Mouse (Mus musculus) forebrain, embryonic 11.5 days (tissue): ENCODE results near the gene Creb3l2. TPM values are rescaled to one million over a fixed set of nuclear protein-coding genes. Genes with fewer than 3 reads are reported as not detected.

ENCODE experiments used
- ATAC-seq: fragments of 200-750 bp; cut with Nextera tagmentation; replicated peaks from 2 replicates; pipeline ENCODE4 v1.8.0; 2017; ENCODE audit warnings: moderate TSS enrichment; ENCODE audit not compliant: low FRiP score
- DNase-seq: peaks from one replicate; pipeline ENCODE4 v3.0.0-alpha.2; 2017; ENCODE audit warnings: low spot score
- H3K27ac ChIP-seq: fragments of 300-500 bp; sonication (generic); 2 replicates; pipeline ENCODE4 v1.5.1; 2014; ENCODE audit warnings: low read depth, low read length
- H3K27me3 ChIP-seq: fragments of 300-500 bp; sonication (generic); 2 replicates; pipeline ENCODE4 v1.6.1; 2014; ENCODE audit warnings: mild to moderate bottlenecking, low read length, mixed read lengths; ENCODE audit not compliant: control insufficient read depth, insufficient read depth
- H3K36me3 ChIP-seq: fragments of 300-500 bp; sonication (generic); 2 replicates; pipeline ENCODE4 v1.6.1; 2014; ENCODE audit warnings: mild to moderate bottlenecking, low read length, moderate library complexity, mixed read lengths; ENCODE audit not compliant: control insufficient read depth, insufficient read depth
- H3K4me1 ChIP-seq: fragments of 300-500 bp; sonication (generic); replicated peaks from 2 replicates; pipeline ENCODE4 v1.6.1; 2014; ENCODE audit warnings: low read length, mixed read lengths; ENCODE audit not compliant: control insufficient read depth, insufficient read depth
- H3K4me2 ChIP-seq: fragments of 300-500 bp; sonication (generic); 2 replicates; pipeline ENCODE4 v1.6.1; 2014; ENCODE audit warnings: low read depth, mild to moderate bottlenecking, low read length, moderate library complexity, mixed read lengths; ENCODE audit not compliant: severe bottlenecking
- H3K4me3 ChIP-seq: fragments of 300-500 bp; sonication (generic); 2 replicates; pipeline ENCODE4 v1.5.1; 2014; ENCODE audit warnings: low read depth, low read length
- H3K9ac ChIP-seq: fragments of 300-500 bp; sonication (generic); 2 replicates; pipeline ENCODE4 v1.6.1; 2014; ENCODE audit warnings: low read length
- H3K9me3 ChIP-seq: fragments of 300-500 bp; sonication (generic); 2 replicates; pipeline ENCODE4 v1.6.1; 2016; ENCODE audit warnings: low read length, mixed read lengths; ENCODE audit not compliant: control insufficient read depth
- WGBS: fragments of 180-500 bp; shearing (Covaris S2); extraction: QIAGEN DNeasy Blood & Tissue Kit; methylation state at CpG from one replicate; pipeline ENCODE4 v1.1.7; 2014; 5-methylcytosine and 5-hydroxymethylcytosine counted together
- polyA plus RNA-seq: library from polyadenylated mRNA; unstranded; fragments of >200 nt; fragmentation: Nextera tagmentation; extraction: Ambion mirVana; gene quantifications from 2 replicates; pipeline ENCODE4 v1.2.1, GENCODE M21; 2014

The Creb3l2 gene
- polyA plus RNA-seq, 1 experiment from 2014 or later, result 6.9 TPM

GRCm38 (mm10) chr6:37437086-37437485, 4.9 kb downstream of the Creb3l2 start:
- Histone ChIP-seq H3K27ac (no peak overlapping the region), H3K4me2 (no peak overlapping the region), H3K4me3 (no peak overlapping the region), H3K9me3 (no peaks in the 10 kb centered on the region), H3K4me1 (peaks cover 6% of the 10 kb centered on the region; the same call in 1 of the 2 replicates), H3K9ac (no peak overlapping the region), H3K27me3 (no peaks in the 10 kb centered on the region), H3K36me3 (no peaks in the 10 kb centered on the region)
- ATAC-seq, result no peak
- DNase-seq, result no peak
- WGBS, result 86% methylated on average over 13 of the region's 13 CpGs

GRCm38 (mm10) chr6:37435391-37435790, 6.6 kb downstream of the Creb3l2 start:
- DNase-seq (no peak), ATAC-seq (no peak)
- Histone ChIP-seq H3K27me3 (no peaks in the 10 kb centered on the region), H3K27ac (no peak overlapping the region), H3K4me2 (no peak overlapping the region), H3K36me3 (no peaks in the 10 kb centered on the region), H3K4me3 (no peak overlapping the region), H3K4me1 (peaks cover 8% of the 10 kb centered on the region), H3K9ac (no peak overlapping the region), H3K9me3 (no peaks in the 10 kb centered on the region)
- 91% methylated on average over 6 of the region's 6 CpGs for WGBS

GRCm38 (mm10) chr6:37429849-37430470, 12.0 kb downstream of the Creb3l2 start:
- 98% methylated on average over 3 of the region's 3 CpGs for WGBS
- no peaks in the 10 kb centered on the region for H3K27me3 ChIP-seq
- no peaks in the 10 kb centered on the region for H3K9me3 ChIP-seq
- no peak overlapping the region for H3K4me3 ChIP-seq
- H3K27ac ChIP-seq, result no peak overlapping the region
- H3K36me3 ChIP-seq, result no peaks in the 10 kb centered on the region
- no peak for DNase-seq
- H3K9ac ChIP-seq, result no peak overlapping the region
- ATAC-seq, result no peak
- H3K4me2 ChIP-seq, result no peak overlapping the region
- peaks cover 7% of the 10 kb centered on the region for H3K4me1 ChIP-seq

DNA sequence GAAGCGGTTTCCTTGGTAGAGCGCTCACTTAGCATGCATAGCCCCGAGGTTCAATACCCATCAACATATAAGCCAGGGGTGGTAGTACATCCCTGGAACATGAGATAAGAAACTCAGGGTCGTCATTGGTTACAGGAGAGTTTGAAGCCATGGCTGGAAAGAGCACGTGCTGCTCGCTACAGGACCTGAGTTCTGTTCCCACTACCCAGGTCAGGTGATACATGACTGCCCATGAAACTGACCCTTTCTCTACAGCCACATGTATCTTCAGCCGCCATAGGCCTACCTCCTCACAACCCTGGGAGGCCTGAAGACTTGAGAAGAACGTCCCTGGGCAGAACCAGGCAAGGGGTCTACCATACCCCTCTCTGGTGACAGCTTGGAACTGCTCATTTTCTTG, 13.0 kb downstream of the Creb3l2 start:
- no peak overlapping the region for H3K4me3 ChIP-seq
- WGBS, result 90% methylated on average over 8 of the region's 8 CpGs
- H3K9me3 ChIP-seq, result no peaks in the 10 kb centered on the region
- H3K27ac ChIP-seq, result no peak overlapping the region
- ATAC-seq, result no peak
- no peak overlapping the region for H3K9ac ChIP-seq
- DNase-seq, result no peak
- H3K4me1 ChIP-seq, result peaks cover 7% of the 10 kb centered on the region
- no peaks in the 10 kb centered on the region for H3K27me3 ChIP-seq
- no peaks in the 10 kb centered on the region for H3K36me3 ChIP-seq
- no peak overlapping the region for H3K4me2 ChIP-seq

GRCm38 (mm10) chr6:37428044-37428443, 13.9 kb downstream of the Creb3l2 start:
- ATAC-seq, result no peak
- H3K4me1 ChIP-seq, result peaks cover 7% of the 10 kb centered on the region
- WGBS, result 79% methylated on average over 11 of the region's 11 CpGs

DNA sequence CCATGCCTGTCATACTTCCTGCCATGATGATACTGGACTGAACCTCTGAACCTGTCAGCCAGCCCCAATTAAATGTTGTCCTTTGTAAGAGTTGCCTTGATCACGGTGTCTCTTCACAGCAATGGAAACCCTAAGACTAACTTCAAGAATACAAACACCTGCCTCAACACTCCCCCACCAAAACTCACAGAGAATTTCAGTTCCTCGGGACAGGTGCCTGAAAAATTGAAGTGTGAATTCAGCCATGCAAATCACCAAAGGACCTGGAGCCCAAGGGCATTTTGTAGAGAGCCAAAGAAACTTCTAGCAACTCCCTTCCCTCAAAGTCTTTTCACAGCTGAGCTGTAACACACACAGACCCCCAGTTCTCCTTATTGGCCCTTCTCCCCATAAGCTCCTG, 15.3 kb downstream of the Creb3l2 start:
- Histone ChIP-seq H3K36me3 (no peaks in the 10 kb centered on the region), H3K4me3 (no peak overlapping the region), H3K9ac (no peak overlapping the region), H3K4me2 (no peak overlapping the region), H3K9me3 (no peaks in the 10 kb centered on the region), H3K27ac (no peak overlapping the region), H3K27me3 (no peaks in the 10 kb centered on the region), H3K4me1 (peaks cover 7% of the 10 kb centered on the region)
- ATAC-seq (no peak), DNase-seq (no peak)
- WGBS, result 87% methylated on average over 2 of the region's 2 CpGs

More at GRCm38 (mm10) chr6:37428044-37428443, 13.9 kb downstream of the Creb3l2 start:
- H3K4me3 ChIP-seq, result no peak overlapping the region
- H3K36me3 ChIP-seq, result no peaks in the 10 kb centered on the region
- no peak for DNase-seq
- no peak overlapping the region for H3K4me2 ChIP-seq
- H3K27me3 ChIP-seq, result no peaks in the 10 kb centered on the region
- no peak overlapping the region for H3K27ac ChIP-seq
- H3K9me3 ChIP-seq, result no peaks in the 10 kb centered on the region
- no peak overlapping the region for H3K9ac ChIP-seq

- Histone ChIP-seq H3K4me2 (no peak overlapping the region), H3K9me3 (no peaks in the 10 kb centered on the region), H3K27me3 (no peaks in the 10 kb centered on the region), H3K27ac (no peak overlapping the region), H3K36me3 (no peaks in the 10 kb centered on the region), H3K9ac (no peak overlapping the region), H3K4me3 (no peak overlapping the region), H3K4me1 (no peaks in the 10 kb centered on the region)
- 81% methylated on average over 3 of the region's 3 CpGs for WGBS
- ATAC-seq, result no peak
- DNase-seq, result no peak
Measured at GRCm38 (mm10) chr6:37425833-37426232, 16.1 kb downstream of the Creb3l2 start.

DNA sequence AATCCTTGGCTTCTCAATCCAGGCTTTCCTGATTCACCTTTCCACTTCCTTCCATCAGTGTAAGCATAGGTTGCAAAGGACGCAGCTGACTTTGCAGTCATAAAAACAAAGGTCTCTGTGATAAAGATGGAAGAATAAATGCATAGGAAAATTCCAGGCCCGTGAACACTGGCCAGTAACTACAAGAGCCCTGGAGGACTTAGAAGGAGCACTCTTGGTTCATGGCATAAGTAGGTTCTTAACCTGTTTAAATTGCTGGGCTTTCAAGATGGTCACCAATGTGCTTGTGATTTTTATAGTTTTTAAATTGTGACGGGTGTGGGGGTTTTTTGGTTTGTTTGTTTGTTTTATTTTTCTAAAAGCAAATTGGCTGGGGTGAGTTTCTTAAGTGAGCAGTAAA, 16.9 kb downstream of the Creb3l2 start:
- WGBS, result 95% methylated on average over 3 of the region's 3 CpGs
- DNase-seq (no peak), ATAC-seq (no peak)
- Histone ChIP-seq H3K36me3 (no peaks in the 10 kb centered on the region), H3K27me3 (no peaks in the 10 kb centered on the region), H3K4me1 (no peaks in the 10 kb centered on the region), H3K9me3 (no peaks in the 10 kb centered on the region), H3K27ac (no peak overlapping the region), H3K4me3 (no peak overlapping the region), H3K9ac (no peak overlapping the region), H3K4me2 (no peak overlapping the region)

- no peak overlapping the region for H3K4me2 ChIP-seq
- H3K36me3 ChIP-seq, result no peaks in the 10 kb centered on the region
- no peak overlapping the region for H3K4me3 ChIP-seq
- DNase-seq, result no peak
- no peak overlapping the region for H3K9ac ChIP-seq
- H3K9me3 ChIP-seq, result no peaks in the 10 kb centered on the region
- WGBS, result 67% methylated on average over 7 of the region's 7 CpGs
- no peaks in the 10 kb centered on the region for H3K27me3 ChIP-seq
- no peak for ATAC-seq
- no peak overlapping the region for H3K27ac ChIP-seq
- H3K4me1 ChIP-seq, result no peaks in the 10 kb centered on the region
Measured at GRCm38 (mm10) chr6:37424374-37424773, 17.6 kb downstream of the Creb3l2 start.
